Mouse (Mus musculus) adrenal gland, postnatal 4 days (tissue): ENCODE results near the gene Gm20767. TPM values are rescaled to one million over a fixed set of nuclear protein-coding genes. Genes with fewer than 3 reads are reported as not detected.
"Not testable (repeated sequence)": the region's sequence is repeated elsewhere in the genome, so short reads cannot be mapped to it uniquely, and the experiment has no call there.

ENCODE experiments used
- DNase-seq, 2 experiments: peaks; one replicate each; pipeline ENCODE4 v3.0.0; 2021 to 2022; ENCODE audit warnings: low spot score in 2 of 2, mixed read lengths in 2 of 2
- long read RNA-seq, 2 experiments: library from polyadenylated mRNA; stranded (forward); transcript quantifications; one replicate each; pipeline ENCODE4 v2.0.0; 2021
- total RNA-seq, 2 experiments: library from RNA; stranded (reverse); gene quantifications; 2 replicates each; pipeline ENCODE4 v1.2.3; 2021

Gm20767 gene
- total RNA-seq = not detected
- long read RNA-seq, experiment 1 = 0 reads
- long read RNA-seq, experiment 2 = 0 reads

- not testable (repeated sequence) for DNase-seq
These were observed at the start of gene Gm20767 for GRCm38 (mm10) chr13:120139946-120140345. Gene Gm20767 (plus strand): TSS chr13:120140246.

- not testable (repeated sequence) for DNase-seq
These were observed 47.1 kb upstream of the Gm20767 start for GRCm38 (mm10) chr13:120092950-120093349.

- DNase-seq = not testable (repeated sequence)
These were observed 43.7 kb upstream of the Gm20767 start for GRCm38 (mm10) chr13:120096241-120096937.

GRCm38 (mm10) chr13:120096938-120097256 lies 43.1 kb upstream of the Gm20767 start:
- not testable (repeated sequence) for DNase-seq

GRCm38 (mm10) chr13:120099327-120099726 lies 40.7 kb upstream of the Gm20767 start:
- DNase-seq = not testable (repeated sequence)

GRCm38 (mm10) chr13:120106504-120106903 lies 33.5 kb upstream of the Gm20767 start:
- DNase-seq = not testable (repeated sequence)

- DNase-seq = not testable (repeated sequence)
These were observed 33.0 kb upstream of the Gm20767 start for GRCm38 (mm10) chr13:120107000-120107399.

- DNase-seq = not testable (repeated sequence)
These were observed 2.3 kb downstream of the Gm20767 start for GRCm38 (mm10) chr13:120142348-120142747.

GRCm38 (mm10) chr13:120149660-120150407 lies 9.8 kb downstream of the Gm20767 start:
- DNase-seq = not testable (repeated sequence)

GRCm38 (mm10) chr13:120150589-120150988 lies 10.5 kb downstream of the Gm20767 start:
- DNase-seq = not testable (repeated sequence)

GRCm38 (mm10) chr13:120168301-120168700 lies 28.3 kb downstream of the Gm20767 start:
- DNase-seq = not testable (repeated sequence)

- not testable (repeated sequence) for DNase-seq
These were observed 32.1 kb downstream of the Gm20767 start, which contains the start of gene Gm21818 for GRCm38 (mm10) chr13:120172133-120172532. Gene Gm21818 (plus strand): TSS chr13:120172433.

- DNase-seq = not testable (repeated sequence)
These were observed 56.3 kb downstream of the Gm20767 start for GRCm38 (mm10) chr13:120196189-120196821.

Other genes starting within 250 kb of the Gm20767 start
- gene Tcstv1, start 245.5 kb upstream of the Gm20767 start, total RNA-seq = not detected
- not detected for gene Gm21761, start 211.0 kb upstream of the Gm20767 start, total RNA-seq
- gene B020031M17Rik, start 189.4 kb upstream of the Gm20767 start, total RNA-seq = not detected
- not detected for gene Gm36079, start 113.2 kb upstream of the Gm20767 start, total RNA-seq
- gene Gm21188, start 88.1 kb upstream of the Gm20767 start, total RNA-seq = under 1 TPM; 0.28 to 0.34 TPM
- gene Gm21818, start 32.2 kb downstream of the Gm20767 start, total RNA-seq = not detected
- not detected for gene Gm21762, start 75.7 kb downstream of the Gm20767 start, total RNA-seq
- gene Gm21731, start 98.9 kb downstream of the Gm20767 start, total RNA-seq = not detected
- gene AF067061, start 122.9 kb downstream of the Gm20767 start, total RNA-seq = not detected
- not detected for gene BC147527, start 160.1 kb downstream of the Gm20767 start, total RNA-seq
- gene Tcstv3, start 176.6 kb downstream of the Gm20767 start, total RNA-seq = not detected